Mouse (Mus musculus): Measurements from ENCODE around the gene Mobp.

Mobp gene

GRCm38 (mm10) chr9:120134529-120135160 lies 14.9 kb upstream of the Mobp start:
- DNase-seq (ENCODE audit: low read depth, low spot score): no peak

GRCm38 (mm10) chr9:120135454-120135853 lies 14.1 kb upstream of the Mobp start:
- no peak for DNase-seq (ENCODE audit: low read depth, low spot score)

GRCm38 (mm10) chr9:120140652-120141051 lies 8.9 kb upstream of the Mobp start:
- DNase-seq (ENCODE audit: low read depth, low spot score): peak; percentile 82

- DNase-seq (ENCODE audit: low read depth, low spot score): no peak
Observed at GRCm38 (mm10) chr9:120144474-120144873, 5.0 kb upstream of the Mobp start.

GRCm38 (mm10) chr9:120151152-120151551 lies 1.6 kb downstream of the Mobp start:
- no peak for DNase-seq (ENCODE audit: low read depth, low spot score)

- no peak for DNase-seq (ENCODE audit: low read depth, low spot score)
Observed at GRCm38 (mm10) chr9:120151906-120152399, 2.4 kb downstream of the Mobp start.

- no peak for DNase-seq (ENCODE audit: low read depth, low spot score)
Observed at GRCm38 (mm10) chr9:120158047-120158446, 8.5 kb downstream of the Mobp start.

- no peak for DNase-seq (ENCODE audit: low read depth, low spot score)
Observed at GRCm38 (mm10) chr9:120163862-120164261, 14.4 kb downstream of the Mobp start.

GRCm38 (mm10) chr9:120167826-120168225 lies 18.3 kb downstream of the Mobp start:
- DNase-seq (ENCODE audit: low read depth, low spot score): no peak

- DNase-seq (ENCODE audit: low read depth, low spot score): peak; percentile 42
Observed at GRCm38 (mm10) chr9:120171295-120171694, 21.8 kb downstream of the Mobp start.

GRCm38 (mm10) chr9:120174436-120175137 lies 25.1 kb downstream of the Mobp start:
- DNase-seq (ENCODE audit: low read depth, low spot score): no peak

GRCm38 (mm10) chr9:120178813-120179212 lies 29.3 kb downstream of the Mobp start:
- DNase-seq (ENCODE audit: low read depth, low spot score): no peak

GRCm38 (mm10) chr9:120184499-120184898 lies 35.0 kb downstream of the Mobp start:
- DNase-seq (ENCODE audit: low read depth, low spot score): peak; percentile 23

- DNase-seq (ENCODE audit: low read depth, low spot score): peak; percentile 4
Observed at GRCm38 (mm10) chr9:120186856-120187255, 37.3 kb downstream of the Mobp start.

GRCm38 (mm10) chr9:120190891-120191290 lies 41.4 kb downstream of the Mobp start:
- no peak for DNase-seq (ENCODE audit: low read depth, low spot score)

GRCm38 (mm10) chr9:120191362-120192098 lies 42.0 kb downstream of the Mobp start:
- DNase-seq (ENCODE audit: low read depth, low spot score): peak; percentile 83

- DNase-seq (ENCODE audit: low read depth, low spot score): no peak
Observed at GRCm38 (mm10) chr9:120192742-120193141, 43.2 kb downstream of the Mobp start.

GRCm38 (mm10) chr9:120200873-120201272 lies 51.4 kb downstream of the Mobp start:
- DNase-seq (ENCODE audit: low read depth, low spot score): no peak

GRCm38 (mm10) chr9:120201743-120202142 lies 52.2 kb downstream of the Mobp start:
- DNase-seq (ENCODE audit: low read depth, low spot score): no peak

GRCm38 (mm10) chr9:120202683-120203082 lies 53.2 kb downstream of the Mobp start:
- no peak for DNase-seq (ENCODE audit: low read depth, low spot score)

GRCm38 (mm10) chr9:120203936-120204335 lies 54.4 kb downstream of the Mobp start:
- no peak for DNase-seq (ENCODE audit: low read depth, low spot score)

- no peak for DNase-seq (ENCODE audit: low read depth, low spot score)
Observed at GRCm38 (mm10) chr9:120206897-120207296, 57.4 kb downstream of the Mobp start.

All from 3T3-L1 (cell line).